Mouse (Mus musculus) heart, embryonic 13.5 days (tissue): ENCODE data around the gene Plcb2. TPM values are rescaled to one million over a fixed set of nuclear protein-coding genes. Genes with fewer than 3 reads are reported as not detected.

Experiments used
- ATAC-seq: fragments of 200-750 bp; cut with Nextera tagmentation; 2 replicates; pipeline ENCODE4 v1.8.0; 2017; ENCODE audit warnings: moderate TSS enrichment; ENCODE audit not compliant: insufficient number of reproducible peaks, low FRiP score, low TSS enrichment; ENCODE audit errors: extremely low read depth
- H3K27ac ChIP-seq: fragments of 300-500 bp; sonication (generic); replicated peaks from 2 replicates; pipeline ENCODE4 v1.5.1; 2015; ENCODE audit warnings: moderate library complexity, mild to moderate bottlenecking, inconsistent platforms
- H3K27me3 ChIP-seq: fragments of 300-500 bp; sonication (generic); replicated peaks from 2 replicates; pipeline ENCODE4 v1.6.1; 2015; ENCODE audit warnings: mild to moderate bottlenecking, inconsistent platforms
- H3K36me3 ChIP-seq: fragments of 300-500 bp; sonication (generic); 2 replicates; pipeline ENCODE4 v1.6.1; 2015; ENCODE audit warnings: mild to moderate bottlenecking, inconsistent platforms
- H3K4me1 ChIP-seq: fragments of 300-500 bp; sonication (generic); 2 replicates; pipeline ENCODE4 v1.6.1; 2015; ENCODE audit warnings: inconsistent platforms
- H3K4me2 ChIP-seq: fragments of 300-500 bp; sonication (generic); 2 replicates; pipeline ENCODE4 v1.6.1; 2015; ENCODE audit warnings: inconsistent platforms, mild to moderate bottlenecking, moderate library complexity
- H3K4me3 ChIP-seq: fragments of 300-500 bp; sonication (generic); 2 replicates; pipeline ENCODE4 v1.5.1; 2015; ENCODE audit warnings: moderate library complexity, mild to moderate bottlenecking, inconsistent platforms
- H3K9ac ChIP-seq: fragments of 300-500 bp; sonication (generic); 2 replicates; pipeline ENCODE4 v1.6.1; 2015; ENCODE audit warnings: inconsistent platforms, mild to moderate bottlenecking, moderate library complexity
- H3K9me3 ChIP-seq: fragments of 300-500 bp; sonication (generic); 2 replicates; pipeline ENCODE4 v1.6.1; 2016; ENCODE audit warnings: inconsistent platforms
- WGBS: fragments of 180-500 bp; shearing (Covaris S2); methylation state at CpG from one replicate; pipeline ENCODE4 v1.1.7; 2015; ENCODE audit warnings: mixed read lengths; 5-methylcytosine and 5-hydroxymethylcytosine counted together
- polyA plus RNA-seq: library from polyadenylated mRNA; unstranded; fragments of >200 nt; fragmentation: Nextera tagmentation; extraction: Ambion mirVana; gene quantifications from 2 replicates; pipeline ENCODE4 v1.2.1, GENCODE M21; 2015

Plcb2 gene
- polyA plus RNA-seq, 1 experiment from 2014 or later = 0.94 TPM

DNA sequence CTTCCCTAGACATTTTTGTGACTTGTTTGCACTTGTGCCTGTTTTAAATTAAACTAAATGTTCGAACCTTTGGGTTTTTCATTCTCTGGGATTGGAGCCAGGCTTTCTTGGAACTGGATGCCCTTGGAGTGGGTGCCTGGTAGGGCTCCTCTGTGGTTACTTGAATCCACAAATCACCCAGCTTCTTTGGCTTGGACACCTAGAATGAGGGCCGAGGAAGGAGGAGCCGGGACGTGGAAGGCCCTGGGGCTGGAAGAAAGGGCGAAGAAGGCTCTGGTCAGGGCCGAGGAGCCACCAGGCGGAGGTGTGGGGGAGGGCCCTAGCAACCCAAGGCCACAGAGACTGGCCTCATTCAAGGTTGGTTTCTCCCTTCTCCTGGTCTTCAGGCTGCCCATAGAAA, 30.3 kb downstream of the Plcb2 start:
- Histone ChIP-seq H3K27me3 (peaks cover 79% of the 10 kb centered on the region), H3K27ac (no peak overlapping the region), H3K9me3 (no peaks in the 10 kb centered on the region), H3K4me2 (no peak overlapping the region), H3K4me1 (peaks cover 54% of the 10 kb centered on the region), H3K4me3 (no peak overlapping the region), H3K36me3 (no peaks in the 10 kb centered on the region), H3K9ac (0 out of 2 replicates have a peak overlapping the region, but pooled peaks have one; percentile 41)
- WGBS = 42% methylated on average over 7 of the region's 7 CpGs
- no peak for ATAC-seq

DNA sequence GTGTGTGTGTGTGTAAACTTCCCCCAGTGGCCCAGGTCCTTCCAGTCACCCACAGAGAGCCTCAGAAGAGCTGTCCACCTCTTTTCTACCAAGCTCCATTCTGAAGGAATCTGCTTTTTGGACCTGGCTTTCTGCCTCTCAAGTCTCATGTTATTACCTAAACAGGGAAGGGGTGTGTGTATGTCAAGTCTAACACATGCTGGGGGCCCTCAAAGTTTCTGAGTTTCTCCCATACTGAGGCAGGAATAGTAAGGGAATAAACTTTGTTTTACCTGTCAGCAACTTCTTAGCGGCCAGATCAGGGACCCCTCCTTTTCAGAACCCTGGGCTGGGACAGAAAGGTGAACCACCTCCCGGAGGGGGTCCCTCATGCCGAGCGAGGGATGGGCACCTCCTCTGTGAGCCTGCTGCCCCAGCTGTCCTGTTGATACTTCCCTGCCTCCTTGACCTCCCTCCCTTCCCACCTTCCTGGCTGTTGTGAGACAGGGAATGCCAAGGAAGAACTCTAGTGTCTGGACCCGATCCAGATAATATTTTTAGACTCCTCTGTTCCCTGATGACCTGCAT, 30.8 kb downstream of the Plcb2 start:
- H3K4me1 ChIP-seq = peaks cover 48% of the 10 kb centered on the region
- 0 out of 2 replicates have a peak overlapping the region, but pooled peaks have one; percentile 25 for H3K9ac ChIP-seq
- 0 out of 2 replicates have a peak overlapping the region, but pooled peaks have one; percentile 17 for H3K27ac ChIP-seq
- WGBS = 31% methylated on average over 5 of the region's 5 CpGs
- no peak overlapping the region for H3K4me3 ChIP-seq
- no peak overlapping the region for H3K4me2 ChIP-seq
- no peaks in the 10 kb centered on the region for H3K36me3 ChIP-seq
- H3K27me3 ChIP-seq = peaks cover 74% of the 10 kb centered on the region
- no peaks in the 10 kb centered on the region for H3K9me3 ChIP-seq
- ATAC-seq = no peak

DNA sequence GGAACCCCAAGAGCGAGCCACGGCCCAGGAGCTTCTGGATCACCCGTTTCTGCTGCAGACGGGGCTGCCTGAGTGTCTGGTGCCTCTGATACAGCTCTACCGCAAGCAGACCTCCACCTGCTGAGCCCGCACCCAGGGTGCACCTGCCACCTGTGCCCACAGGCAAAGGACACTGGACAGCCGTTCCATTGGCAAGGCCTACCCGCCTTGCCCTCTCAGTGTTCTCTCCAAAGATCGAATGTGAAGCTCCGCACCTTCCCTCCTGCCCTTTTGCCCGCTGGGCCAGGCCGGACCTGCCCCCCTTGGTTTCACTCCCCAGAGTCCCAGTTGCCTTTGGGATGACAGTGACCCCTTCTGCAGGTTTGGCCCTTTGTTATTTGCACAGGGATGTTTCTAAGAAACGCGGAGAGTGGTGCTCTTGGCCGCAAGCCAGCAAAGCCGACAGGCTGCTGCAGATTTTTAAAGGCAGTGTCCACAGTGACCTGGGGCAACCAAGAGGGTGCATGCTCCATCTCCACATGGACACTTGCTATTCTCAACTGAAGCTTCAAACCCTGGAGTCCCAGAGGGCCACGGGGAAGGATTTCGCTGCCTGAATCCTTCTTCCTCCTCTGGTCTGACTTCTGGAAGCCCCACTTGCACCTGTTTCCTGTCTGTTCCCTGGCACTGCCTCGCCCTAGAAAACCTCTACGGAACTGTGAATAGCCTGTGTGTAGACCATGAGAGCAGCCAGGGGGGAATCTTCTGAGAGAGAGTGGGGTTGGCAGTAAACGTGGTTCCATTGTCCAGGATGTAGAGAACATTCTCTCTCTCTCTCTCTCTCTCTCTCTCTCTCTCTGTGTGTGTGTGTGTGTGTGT, 31.6 kb downstream of the Plcb2 start:
- peaks cover 43% of the 10 kb centered on the region for H3K4me1 ChIP-seq
- H3K9me3 ChIP-seq = no peaks in the 10 kb centered on the region
- no peak overlapping the region for H3K4me2 ChIP-seq
- no peak overlapping the region for H3K4me3 ChIP-seq
- 39% methylated on average over 21 of the region's 21 CpGs for WGBS
- ATAC-seq = no peak
- H3K36me3 ChIP-seq = no peaks in the 10 kb centered on the region
- H3K27ac ChIP-seq = no peak overlapping the region
- peaks cover 66% of the 10 kb centered on the region for H3K27me3 ChIP-seq
- peak overlapping the region; percentile 34 for H3K9ac ChIP-seq

GRCm38 (mm10) chr2:118695677-118696232, 32.5 kb downstream of the Plcb2 start:
- ATAC-seq = no peak
- no peak overlapping the region for H3K4me3 ChIP-seq
- H3K27me3 ChIP-seq = peaks cover 61% of the 10 kb centered on the region
- 28% methylated on average over 11 of the region's 11 CpGs for WGBS
- no peak overlapping the region for H3K4me2 ChIP-seq
- H3K9ac ChIP-seq = peak overlapping the region; percentile 34; the same call in 1 of the 2 replicates
- H3K4me1 ChIP-seq = peaks cover 34% of the 10 kb centered on the region
- H3K9me3 ChIP-seq = no peaks in the 10 kb centered on the region
- no peak overlapping the region for H3K27ac ChIP-seq
- no peaks in the 10 kb centered on the region for H3K36me3 ChIP-seq

DNA sequence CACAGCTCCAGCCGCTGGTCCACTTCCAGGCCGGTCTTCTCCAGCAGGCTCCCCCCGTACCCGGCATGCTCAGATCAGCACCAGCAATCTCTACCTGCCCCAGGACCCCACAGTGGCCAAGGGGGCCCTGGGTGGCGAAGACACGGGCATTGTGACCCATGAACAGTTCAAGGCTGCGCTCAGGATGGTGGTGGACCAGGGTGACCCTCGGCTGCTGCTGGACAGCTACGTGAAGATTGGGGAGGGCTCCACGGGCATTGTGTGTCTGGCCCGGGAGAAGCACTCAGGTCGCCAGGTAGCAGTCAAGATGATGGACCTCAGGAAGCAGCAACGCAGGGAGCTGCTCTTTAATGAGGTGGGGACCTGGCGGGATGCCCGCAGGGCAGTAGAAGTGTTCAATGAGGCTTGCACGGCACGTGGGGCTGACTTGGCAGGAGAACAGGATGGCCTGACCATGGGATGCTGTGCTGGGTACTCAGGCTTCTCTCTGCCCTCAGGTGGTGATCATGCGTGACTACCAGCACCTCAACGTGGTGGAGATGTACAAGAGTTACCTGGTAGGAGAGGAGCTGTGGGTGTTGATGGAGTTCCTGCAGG, 34.8 kb downstream of the Plcb2 start:
- Histone ChIP-seq H3K4me2 (no peak overlapping the region), H3K27me3 (peaks cover 63% of the 10 kb centered on the region), H3K27ac (no peak overlapping the region), H3K36me3 (no peaks in the 10 kb centered on the region), H3K9ac (no peak overlapping the region), H3K4me3 (no peak overlapping the region), H3K4me1 (peaks cover 25% of the 10 kb centered on the region), H3K9me3 (no peaks in the 10 kb centered on the region)
- WGBS = 75% methylated on average over 19 of the region's 19 CpGs
- ATAC-seq = no peak

- Histone ChIP-seq H3K9me3 (no peaks in the 10 kb centered on the region), H3K27ac (no peak overlapping the region), H3K36me3 (no peaks in the 10 kb centered on the region), H3K4me1 (peaks cover 10% of the 10 kb centered on the region), H3K9ac (no peak overlapping the region), H3K4me2 (no peak overlapping the region), H3K27me3 (peaks cover 50% of the 10 kb centered on the region), H3K4me3 (no peak overlapping the region)
- no peak for ATAC-seq
- WGBS = 63% methylated on average over 10 of the region's 10 CpGs
Measured at GRCm38 (mm10) chr2:118689875-118690274, 38.4 kb downstream of the Plcb2 start.

GRCm38 (mm10) chr2:118687791-118688190, 40.4 kb downstream of the Plcb2 start:
- Histone ChIP-seq H3K9ac (no peak overlapping the region), H3K4me1 (peaks cover 16% of the 10 kb centered on the region), H3K27ac (no peak overlapping the region), H3K27me3 (peaks cover 36% of the 10 kb centered on the region), H3K9me3 (no peaks in the 10 kb centered on the region), H3K4me2 (no peak overlapping the region), H3K4me3 (no peak overlapping the region), H3K36me3 (no peaks in the 10 kb centered on the region)
- no peak for ATAC-seq
- 81% methylated on average over 3 of the region's 3 CpGs for WGBS

DNA sequence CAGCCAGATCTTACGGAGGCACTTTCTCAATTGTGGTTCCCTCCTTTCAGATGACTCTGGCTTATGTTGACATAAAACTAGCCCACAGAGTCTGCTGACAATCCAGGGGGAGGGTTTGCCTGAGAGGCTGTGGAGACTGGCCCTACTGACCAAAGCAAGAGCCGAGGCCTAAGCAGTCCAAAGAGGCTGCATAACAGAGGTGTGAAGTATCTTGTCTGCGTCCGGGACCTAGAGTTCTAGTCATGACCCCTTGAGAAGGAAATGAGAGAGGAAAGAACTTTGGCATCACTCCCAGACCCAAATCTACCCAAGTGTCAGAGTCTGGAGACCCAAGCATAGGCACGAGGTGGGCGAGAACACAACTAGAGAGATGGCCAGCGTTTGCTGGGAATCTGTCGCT, 41.5 kb downstream of the Plcb2 start:
- peaks cover 39% of the 10 kb centered on the region for H3K27me3 ChIP-seq
- no peak overlapping the region for H3K4me3 ChIP-seq
- ATAC-seq = no peak
- no peak overlapping the region for H3K9ac ChIP-seq
- peaks cover 23% of the 10 kb centered on the region for H3K4me1 ChIP-seq
- no peaks in the 10 kb centered on the region for H3K9me3 ChIP-seq
- H3K4me2 ChIP-seq = no peak overlapping the region
- WGBS = 49% methylated on average over 8 of the region's 8 CpGs
- H3K27ac ChIP-seq = no peak overlapping the region
- no peaks in the 10 kb centered on the region for H3K36me3 ChIP-seq

DNA sequence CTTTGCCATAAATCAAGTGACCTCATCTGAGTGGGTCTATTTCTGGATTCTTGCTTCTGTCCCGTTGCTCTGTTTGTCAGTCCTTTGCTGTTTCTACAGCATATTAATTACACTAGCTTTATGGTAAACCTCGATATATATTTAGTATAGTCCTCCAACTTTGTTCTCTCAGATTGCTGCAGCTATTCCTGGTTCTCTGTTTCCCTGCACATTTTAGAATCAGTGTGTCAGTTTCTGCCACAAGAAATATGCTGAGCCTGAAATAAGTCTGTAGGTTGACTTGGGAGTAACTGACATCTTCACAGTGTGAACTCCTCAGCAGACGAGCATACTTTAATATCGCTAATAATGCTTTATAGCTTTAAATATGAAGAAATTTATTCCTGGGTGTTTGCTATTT, 43.1 kb downstream of the Plcb2 start:
- no peaks in the 10 kb centered on the region for H3K9me3 ChIP-seq
- no peaks in the 10 kb centered on the region for H3K36me3 ChIP-seq
- no peak overlapping the region for H3K4me2 ChIP-seq
- peaks cover 42% of the 10 kb centered on the region for H3K27me3 ChIP-seq
- H3K9ac ChIP-seq = 0 out of 2 replicates have a peak overlapping the region, but pooled peaks have one; percentile 33
- WGBS = 71% methylated on average over 4 of the region's 4 CpGs
- no peak overlapping the region for H3K4me3 ChIP-seq
- peaks cover 23% of the 10 kb centered on the region for H3K4me1 ChIP-seq
- ATAC-seq = no peak
- H3K27ac ChIP-seq = no peak overlapping the region

DNA sequence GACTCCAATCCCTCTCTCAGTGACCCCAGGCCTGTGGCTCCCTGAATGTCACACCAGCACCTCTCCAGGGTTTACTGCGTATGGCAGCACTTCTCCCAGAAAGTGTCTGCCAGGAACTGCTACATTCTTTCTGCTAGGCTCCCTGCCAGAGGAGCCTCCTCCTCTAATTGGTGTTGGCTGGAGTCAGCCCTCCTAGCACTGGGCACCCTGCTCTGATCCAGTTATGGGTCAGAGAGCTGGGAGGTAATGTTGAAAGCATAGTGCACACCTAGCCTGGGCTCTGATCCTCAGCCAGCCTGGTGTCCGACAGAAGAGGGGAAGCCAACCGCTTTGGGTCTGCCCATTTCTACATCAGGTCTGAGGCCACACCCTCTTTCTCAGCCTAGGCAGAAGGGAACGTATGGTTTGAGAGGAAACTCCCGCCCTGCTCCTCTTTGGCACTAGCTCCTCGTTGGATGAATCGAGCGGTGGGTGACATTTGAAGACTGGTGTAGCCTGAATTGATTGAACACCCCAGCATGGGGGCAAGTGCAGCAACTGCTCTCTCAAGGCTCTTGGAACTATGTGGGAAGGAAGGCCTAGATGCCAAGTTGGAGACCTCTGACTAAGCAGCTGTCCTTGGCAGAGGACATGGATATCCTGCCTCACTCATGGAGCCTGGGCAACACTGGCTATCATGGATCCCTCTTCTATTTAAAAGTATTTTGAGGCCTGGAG, 45.5 kb downstream of the Plcb2 start:
- Histone ChIP-seq H3K27me3 (peaks cover 47% of the 10 kb centered on the region), H3K36me3 (no peaks in the 10 kb centered on the region), H3K27ac (peak overlapping the region; percentile 51), H3K9me3 (no peaks in the 10 kb centered on the region), H3K9ac (no peak overlapping the region), H3K4me3 (no peak overlapping the region), H3K4me1 (peaks cover 27% of the 10 kb centered on the region), H3K4me2 (no peak overlapping the region)
- 40% methylated on average over 8 of the region's 8 CpGs for WGBS
- peak; percentile 31; the same call in 1 of the 2 replicates for ATAC-seq

- H3K4me3 ChIP-seq = no peak overlapping the region
- peaks cover 31% of the 10 kb centered on the region for H3K4me1 ChIP-seq
- no peak for ATAC-seq
- H3K9me3 ChIP-seq = no peaks in the 10 kb centered on the region
- no peaks in the 10 kb centered on the region for H3K36me3 ChIP-seq
- peaks cover 62% of the 10 kb centered on the region for H3K27me3 ChIP-seq
- H3K9ac ChIP-seq = no peak overlapping the region
- H3K4me2 ChIP-seq = no peak overlapping the region
- WGBS = 86% methylated on average over 6 of the region's 6 CpGs
- no peak overlapping the region for H3K27ac ChIP-seq
Measured at GRCm38 (mm10) chr2:118680926-118681325, 47.3 kb downstream of the Plcb2 start.
